Mouse (Mus musculus) C2C12 (cell line): ENCODE results near the gene Cyba. TPM values are rescaled to one million over a fixed set of nuclear protein-coding genes. Genes with fewer than 3 reads are reported as not detected.

ENCODE experiments used
- H3K27me3 ChIP-seq: one replicate; pipeline ENCODE4 v1.6.1; 2011; ENCODE audit not compliant: control insufficient read depth, insufficient read depth, insufficient read length
- H3K36me3 ChIP-seq: one replicate; pipeline ENCODE4 v1.6.1; 2011; ENCODE audit not compliant: control insufficient read depth, insufficient read depth
- H3K4me3 ChIP-seq: one replicate; pipeline ENCODE4 v1.5.1; 2011; ENCODE audit warnings: mild to moderate bottlenecking, control low read depth; ENCODE audit not compliant: poor library complexity, insufficient read depth, severe bottlenecking
- H3K79me2 ChIP-seq: one replicate; pipeline ENCODE4 v1.6.1; 2011; ENCODE audit not compliant: control insufficient read depth, insufficient read depth
- H3K79me3 ChIP-seq: one replicate; pipeline ENCODE4 v1.6.1; 2011; ENCODE audit warnings: low read depth, control low read depth
- H3ac ChIP-seq: one replicate; pipeline ENCODE3; 2011; ENCODE audit warnings: low read depth; ENCODE audit not compliant: control insufficient read depth, insufficient read length
- CEBPB ChIP-seq: IDR thresholded peaks from one replicate; pipeline ENCODE4 v1.6.1; 2011; ENCODE audit warnings: low read depth, mild to moderate bottlenecking, control low read depth, moderate library complexity
- CTCF ChIP-seq: IDR thresholded peaks from one replicate; pipeline ENCODE4 v1.5.1; 2011; ENCODE audit not compliant: control insufficient read depth, insufficient read depth, insufficient read length
- FOSL1 ChIP-seq: IDR thresholded peaks from one replicate; pipeline ENCODE4 v1.8.0; 2011; ENCODE audit warnings: mild to moderate bottlenecking, low read length; ENCODE audit not compliant: poor library complexity, insufficient read depth, severe bottlenecking
- MAX ChIP-seq: IDR thresholded peaks from one replicate; pipeline ENCODE4 v1.6.1; 2011; ENCODE audit warnings: mild to moderate bottlenecking, control low read depth
- MYOD1 ChIP-seq: IDR thresholded peaks from one replicate; pipeline ENCODE4 v1.6.1; 2011; ENCODE audit warnings: low read depth; ENCODE audit not compliant: control insufficient read depth, insufficient read length
- MYOG ChIP-seq: IDR thresholded peaks from one replicate; pipeline ENCODE4 v1.6.1; 2011; ENCODE audit not compliant: control insufficient read depth, insufficient read length; ENCODE audit errors: extremely low read depth
- USF1 ChIP-seq: IDR thresholded peaks from one replicate; pipeline ENCODE4 v1.6.1; 2011; ENCODE audit warnings: low read depth, mild to moderate bottlenecking, control low read depth, moderate library complexity
- long read RNA-seq, 2 experiments: library from polyadenylated mRNA; unstranded; transcript quantifications; one replicate each; pipeline ENCODE4 v2.0.0; 2019 to 2020
- polyA plus RNA-seq: library from polyadenylated mRNA; unstranded; fragments of >200 nt; fragmentation: generic; extraction: Trizol; gene quantifications from one replicate; pipeline ENCODE4 v1.2.1, GENCODE M21; 2012; ENCODE audit warnings: missing spikeins

The Cyba gene
- polyA plus RNA-seq: not detected
- long read RNA-seq, experiment 1: 0 reads
- long read RNA-seq, experiment 2: 0 reads

- Histone ChIP-seq H3K36me3 (no peaks in the 10 kb centered on the region), H3K79me2 (no peaks in the 10 kb centered on the region), H3ac (no peak within 1 kb of the TSS), H3K79me3 (no peaks in the 10 kb centered on the region), H3K4me3 (no peak within 1 kb of the TSS), H3K27me3 (peaks cover 3% of the 10 kb centered on the region)
- TF ChIP-seq MAX (no peak), CTCF (no peak), USF1 (no peak), FOSL1 (no peak), CEBPB (no peak), MYOD1 (no peak), MYOG (no peak)
Observed at GRCm38 (mm10) chr8:122432443-122433268, at the start of gene Cyba. TSS of gene Cyba (minus strand) at chr8:122432930.

- H3K27me3 ChIP-seq: no peaks in the 10 kb centered on the region
- H3K79me3 ChIP-seq: no peaks in the 10 kb centered on the region
- peaks cover 5% of the 10 kb centered on the region for H3K79me2 ChIP-seq
- no peak overlapping the region for H3ac ChIP-seq
- TF ChIP-seq MYOG: no peak
- TF ChIP-seq USF1: no peak
- TF ChIP-seq MAX: no peak
- no peak for TF ChIP-seq CEBPB
- no peak for TF ChIP-seq CTCF
- no peak for TF ChIP-seq FOSL1
- TF ChIP-seq MYOD1: no peak
- H3K4me3 ChIP-seq: no peak overlapping the region
- peaks cover 76% of the 10 kb centered on the region for H3K36me3 ChIP-seq
Observed at GRCm38 (mm10) chr8:122482448-122482847, 49.7 kb upstream of the Cyba start.

GRCm38 (mm10) chr8:122475580-122476320 is 43.0 kb upstream of the Cyba start, which contains the start of the genes Rnf166 and Ctu2:
TSS of gene Rnf166 (minus strand) at chr8:122476064.
TSS of gene Ctu2 (plus strand) at chr8:122476143.
- Histone ChIP-seq H3K36me3 (peaks cover 25% of the 10 kb centered on the region), H3ac (peak within 1 kb of the TSS; percentile 100), H3K79me3 (peaks cover 9% of the 10 kb centered on the region), H3K27me3 (no peaks in the 10 kb centered on the region), H3K4me3 (peak within 1 kb of the TSS; percentile 93), H3K79me2 (peaks cover 42% of the 10 kb centered on the region)
- TF ChIP-seq USF1: no peak
- TF ChIP-seq CEBPB: peak; percentile 51
- TF ChIP-seq FOSL1: no peak
- TF ChIP-seq CTCF: no peak
- TF ChIP-seq MYOD1: no peak
- peak; percentile 53 for TF ChIP-seq MAX
- no peak for TF ChIP-seq MYOG

- peaks cover 23% of the 10 kb centered on the region for H3K36me3 ChIP-seq
- H3K79me3 ChIP-seq: peaks cover 9% of the 10 kb centered on the region
- peaks cover 42% of the 10 kb centered on the region for H3K79me2 ChIP-seq
- H3ac ChIP-seq: peak overlapping the region; percentile 100
- H3K4me3 ChIP-seq: peak overlapping the region; percentile 93
- H3K27me3 ChIP-seq: no peaks in the 10 kb centered on the region
- no peak for TF ChIP-seq USF1
- TF ChIP-seq MAX: no peak
- TF ChIP-seq MYOD1: no peak
- no peak for TF ChIP-seq CEBPB
- TF ChIP-seq CTCF: no peak
- TF ChIP-seq MYOG: no peak
- no peak for TF ChIP-seq FOSL1
Observed at GRCm38 (mm10) chr8:122474951-122475560, 42.3 kb upstream of the Cyba start.

GRCm38 (mm10) chr8:122473911-122474421 is 41.2 kb upstream of the Cyba start:
- H3K36me3 ChIP-seq: peaks cover 16% of the 10 kb centered on the region

More at GRCm38 (mm10) chr8:122473911-122474421, 41.2 kb upstream of the Cyba start:
- Histone ChIP-seq H3K27me3 (no peaks in the 10 kb centered on the region), H3K4me3 (no peak overlapping the region), H3ac (no peak overlapping the region), H3K79me3 (peaks cover 9% of the 10 kb centered on the region), H3K79me2 (peaks cover 42% of the 10 kb centered on the region)
- TF ChIP-seq MYOD1: no peak
- TF ChIP-seq FOSL1: no peak
- TF ChIP-seq MAX: no peak
- TF ChIP-seq CEBPB: no peak
- TF ChIP-seq USF1: no peak
- TF ChIP-seq MYOG: no peak
- no peak for TF ChIP-seq CTCF
